Mouse (Mus musculus) R1 (cell line): Measurements from ENCODE around the gene Ufl1.
"Not testable (repeated sequence)": the region's sequence is repeated elsewhere in the genome, so short reads cannot be mapped to it uniquely, and the experiment has no call there.

Source experiments
- DNase-seq: peaks from one replicate; pipeline ENCODE4 v3.0.0-alpha.2; 2018; ENCODE audit warnings: low read depth, low spot score

The Ufl1 gene

GRCm38 (mm10) chr4:25281671-25282038 lies at the start of gene Ufl1:
Gene Ufl1, minus strand, starts transcription at chr4:25281821.
- DNase-seq: peak; percentile 95

- peak; percentile 90 for DNase-seq
Observed at GRCm38 (mm10) chr4:25325684-25326220, 44.1 kb upstream of the Ufl1 start.

GRCm38 (mm10) chr4:25322631-25323178 lies 41.1 kb upstream of the Ufl1 start:
- DNase-seq: no peak

GRCm38 (mm10) chr4:25313767-25314166 lies 32.1 kb upstream of the Ufl1 start:
- DNase-seq: peak; percentile 0

GRCm38 (mm10) chr4:25285002-25285401 lies 3.4 kb upstream of the Ufl1 start:
- not testable (repeated sequence) for DNase-seq

GRCm38 (mm10) chr4:25280938-25281670 lies 517 bp downstream of the Ufl1 start:
- peak; percentile 68 for DNase-seq

GRCm38 (mm10) chr4:25272861-25273627 lies 8.6 kb downstream of the Ufl1 start:
- DNase-seq: no peak

- no peak for DNase-seq
Observed at GRCm38 (mm10) chr4:25271926-25272325, 9.7 kb downstream of the Ufl1 start.

- DNase-seq: no peak
Observed at GRCm38 (mm10) chr4:25267144-25267543, 14.5 kb downstream of the Ufl1 start.

- no peak for DNase-seq
Observed at GRCm38 (mm10) chr4:25257822-25258398, 23.7 kb downstream of the Ufl1 start.

GRCm38 (mm10) chr4:25242776-25243175 lies 38.8 kb downstream of the Ufl1 start, which contains the start of gene Fhl5:
Gene Fhl5, minus strand, starts transcription at chr4:25242876.
- DNase-seq: no peak

GRCm38 (mm10) chr4:25235663-25236062 lies 46.0 kb downstream of the Ufl1 start:
- DNase-seq: not testable (repeated sequence)

- not testable (repeated sequence) for DNase-seq
Observed at GRCm38 (mm10) chr4:25233767-25234166, 47.9 kb downstream of the Ufl1 start.

- DNase-seq: no peak
Observed at GRCm38 (mm10) chr4:25232546-25232945, 49.1 kb downstream of the Ufl1 start.

GRCm38 (mm10) chr4:25227527-25227926 lies 54.1 kb downstream of the Ufl1 start:
- peak; percentile 3 for DNase-seq

- DNase-seq: no peak
Observed at GRCm38 (mm10) chr4:25221927-25222326, 59.7 kb downstream of the Ufl1 start.

- DNase-seq: no peak
Observed at GRCm38 (mm10) chr4:25213451-25213850, 68.2 kb downstream of the Ufl1 start.

- DNase-seq: no peak
Observed at GRCm38 (mm10) chr4:25206166-25206565, 75.5 kb downstream of the Ufl1 start.
